In the genomic region with DNA sequence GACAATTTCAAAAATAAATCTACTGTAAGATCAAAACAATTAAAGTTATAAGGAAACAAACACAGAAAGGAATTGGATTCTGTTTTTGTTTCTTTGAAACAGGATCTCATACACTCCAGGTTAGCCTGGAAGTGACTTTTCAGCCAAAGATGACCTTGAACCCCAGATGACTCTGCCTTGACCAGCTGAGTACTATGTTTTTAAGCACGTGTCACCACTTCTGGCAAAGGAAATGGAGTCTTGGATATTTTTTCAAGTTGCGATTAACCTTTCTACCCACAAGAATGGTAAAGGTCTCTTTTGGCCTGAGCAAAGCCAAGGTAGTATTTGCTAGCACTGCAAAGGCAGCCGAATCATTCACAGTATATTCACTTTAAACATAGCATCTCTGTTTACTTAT, we compare ENCODE assay signal across 21 mouse cellular contexts. TPM values are rescaled to one million over a fixed set of nuclear protein-coding genes. Genes with fewer than 3 reads are reported as not detected.
DNase-seq lines count a peak whose midpoint lies in the region; ATAC-seq and TF ChIP-seq lines count a peak whose summit lies in the region.
"Had no signal": no experiment of that assay in that cellular context is flagged by ENCODE, and none has a peak within 500 bp of the region (broad histone marks: within the 10 kb centered on the region; RNA-seq: fewer than 3 reads in every experiment).

No protein-coding gene starts in this region.

- H3K79me2 ChIP-seq in heart, adult 2 months (replicated peaks; ENCODE audit: control insufficient read depth, insufficient read depth, low read length) = no peaks in the 10 kb centered on the region
- no peaks in the 10 kb centered on the region for H3K79me2 ChIP-seq in liver, adult 2 months (ENCODE audit: control insufficient read depth, insufficient read depth, low read length)

- no peak overlapping the region for H3K4me3 ChIP-seq in heart, adult 2 months
- no peak overlapping the region for H3K4me3 ChIP-seq in kidney, adult 2 months (ENCODE audit: insufficient read depth, low read depth, low read length)
- H3K4me3 ChIP-seq in liver, adult 2 months (ENCODE audit: insufficient read depth, low read depth, low read length) = no peak overlapping the region
- no peak overlapping the region for H3K4me3 ChIP-seq in liver, postnatal 0 days (ENCODE audit: low read depth, low read length)
- H3K4me3 ChIP-seq: embryonic facial prominence, embryonic 10.5 days; forebrain, embryonic 13.5 days; heart, embryonic 12.5 days; hindbrain, embryonic 15.5 days had no signal

- TF ChIP-seq CTCF in heart, adult 2 months (IDR thresholded peaks at IDR 0.05) = no peak
- TF ChIP-seq CTCF in kidney, adult 2 months (conservative IDR thresholded peaks at IDR 0.05; ENCODE audit: insufficient read depth, insufficient read length, low read depth, low read length) = no peak
- no peak for TF ChIP-seq CTCF in liver, adult 2 months (IDR thresholded peaks at IDR 0.05; ENCODE audit: low read depth, low read length)
- TF ChIP-seq CTCF in liver, postnatal 0 days (IDR thresholded peaks at IDR 0.05; ENCODE audit: low read depth) = no peak

- no peaks in the 10 kb centered on the region for H3K27me3 ChIP-seq in heart, adult 2 months (ENCODE audit: control insufficient read depth, insufficient read depth, low read length)
- no peaks in the 10 kb centered on the region for H3K27me3 ChIP-seq in kidney, adult 2 months (replicated peaks; ENCODE audit: control insufficient read depth, insufficient read depth, low read length)
- H3K27me3 ChIP-seq in liver, adult 2 months (ENCODE audit: control insufficient read depth, insufficient read depth, low read length) = no peaks in the 10 kb centered on the region
- no peaks in the 10 kb centered on the region for H3K27me3 ChIP-seq in liver, postnatal 0 days (ENCODE audit: insufficient read depth, low read length)
- H3K27me3 ChIP-seq: forebrain, embryonic 13.5 days; heart, embryonic 12.5 days; hindbrain, embryonic 15.5 days had no signal

- intact Hi-C loops in heart, adult 2 months (cut with DNase I) = no loop called here

- H3K27ac ChIP-seq in heart, adult 2 months = peak overlapping the region; percentile 51
- no peak overlapping the region; the same call in 1 of the 2 replicates for H3K27ac ChIP-seq in kidney, adult 2 months (ENCODE audit: insufficient read depth, low read depth, low read length)
- peak overlapping the region; percentile 16; the same call in 1 of the 2 replicates for H3K27ac ChIP-seq in liver, adult 2 months (replicated peaks; ENCODE audit: insufficient read depth, low read depth, low read length)
- H3K27ac ChIP-seq in liver, postnatal 0 days (ENCODE audit: low read depth) = no peak overlapping the region
- H3K27ac ChIP-seq: embryonic facial prominence, embryonic 10.5 days; forebrain, embryonic 13.5 days; hindbrain, embryonic 15.5 days had no signal

- ATAC-seq in liver, postnatal 0 days = no peak
- ATAC-seq: CD4-positive, CD25-positive, alpha-beta regulatory T cell, adult 4 months; forebrain, embryonic 13.5 days; forebrain, postnatal 0 days; intestine, embryonic 16.5 days had no signal

- no peak for TF ChIP-seq EP300 in heart, adult 2 months (IDR thresholded peaks at IDR 0.05; ENCODE audit: insufficient read depth, low read depth, low read length)
- TF ChIP-seq EP300 in liver, postnatal 0 days (IDR thresholded peaks at IDR 0.05; ENCODE audit: low read depth) = no peak

- WGBS in heart, adult 2 months = 37% methylated on average over 3 of the region's 3 CpGs
- WGBS in kidney, adult 2 months = 24% methylated on average over 3 of the region's 3 CpGs
- 9% methylated on average over 3 of the region's 3 CpGs for WGBS in liver, adult 2 months
- WGBS in liver, postnatal 0 days (ENCODE audit: insufficient replicate concordance) = 73% methylated on average over 3 of the region's 3 CpGs

- no peak overlapping the region for H3K9ac ChIP-seq in heart, adult 2 months (ENCODE audit: low read depth, low read length)
- no peak overlapping the region for H3K9ac ChIP-seq in liver, adult 2 months (ENCODE audit: low read depth, low read length)
- H3K9ac ChIP-seq in liver, postnatal 0 days (replicated peaks) = no peak overlapping the region
- H3K9ac ChIP-seq: forebrain, embryonic 13.5 days; forebrain, postnatal 0 days; heart, embryonic 12.5 days; hindbrain, embryonic 15.5 days had no signal

- H3K4me1 ChIP-seq in heart, adult 2 months (ENCODE audit: control insufficient read depth, insufficient read depth, low read length) = no peaks in the 10 kb centered on the region; the same call in 1 of the 2 replicates
- H3K4me1 ChIP-seq in kidney, adult 2 months (ENCODE audit: control insufficient read depth, insufficient read depth, low read length) = no peaks in the 10 kb centered on the region
- H3K4me1 ChIP-seq in liver, adult 2 months (ENCODE audit: control insufficient read depth, insufficient read depth, low read length) = peaks cover 13% of the 10 kb centered on the region
- H3K4me1 ChIP-seq in liver, postnatal 0 days (ENCODE audit: insufficient read depth) = no peaks in the 10 kb centered on the region
- H3K4me1 ChIP-seq: embryonic facial prominence, embryonic 10.5 days; forebrain, embryonic 13.5 days; heart, embryonic 12.5 days; hindbrain, embryonic 15.5 days had no signal

- H3K36me3 ChIP-seq in heart, adult 2 months (ENCODE audit: control insufficient read depth, insufficient read depth, low read length) = peaks cover 10% of the 10 kb centered on the region
- H3K36me3 ChIP-seq in kidney, adult 2 months (ENCODE audit: control insufficient read depth, insufficient read depth, low read length) = no peaks in the 10 kb centered on the region; the same call in none of the 2 replicates
- H3K36me3 ChIP-seq in liver, adult 2 months (ENCODE audit: control insufficient read depth, insufficient read depth, low read length) = peaks cover 53% of the 10 kb centered on the region
- H3K36me3 ChIP-seq in liver, postnatal 0 days (replicated peaks; ENCODE audit: insufficient read depth, low read length) = peaks cover 9% of the 10 kb centered on the region

- H3K9me3 ChIP-seq in liver, postnatal 0 days (ENCODE audit: low read length) = no peaks in the 10 kb centered on the region
- H3K9me3 ChIP-seq: embryonic facial prominence, embryonic 10.5 days; forebrain, embryonic 13.5 days; G1E; heart, embryonic 12.5 days; hindbrain, embryonic 15.5 days had no signal

- no peak overlapping the region for H3K4me2 ChIP-seq in liver, postnatal 0 days (ENCODE audit: low read depth, low read length)
- H3K4me2 ChIP-seq: forebrain, embryonic 13.5 days; heart, embryonic 12.5 days; hindbrain, embryonic 15.5 days had no signal

- DNase-seq in heart, adult 2 months = no peak
- no peak for DNase-seq in heart, adult 9 months (ENCODE audit: low spot score in 2 of 2)
- DNase-seq in kidney, adult 2 months = peak; percentile 56
- DNase-seq in kidney, postnatal 10 days = no peak
- peak; percentile 57 for DNase-seq in liver, adult 2 months (ENCODE audit: extremely low read depth, low read depth, low spot score)
- no peak for DNase-seq in liver, postnatal 0 days
- DNase-seq: adrenal gland, postnatal 14 days; B cell, adult 2 months; cerebellum, adult 2 months; cerebellum, postnatal 10 days; forebrain, postnatal 0 days; gastrocnemius, postnatal 36 days; heart, adult 11 months; heart, postnatal 14 days had no signal

- no peak for TF ChIP-seq POLR2A in heart, adult 2 months (IDR thresholded peaks at IDR 0.05; ENCODE audit: insufficient read depth, low read depth, low read length)
- TF ChIP-seq POLR2A in kidney, adult 2 months (IDR thresholded peaks at IDR 0.05; ENCODE audit: low read depth, low read length) = no peak
- no peak for TF ChIP-seq POLR2A in liver, adult 2 months (IDR thresholded peaks at IDR 0.05; ENCODE audit: extremely low read depth, insufficient read depth, low read length)

RNA-seq across cellular contexts. Expression of gene Lamp2, which starts 33.2 kb away (rescaled TPM):
- 100 to 1,000 TPM; 116 to 149 TPM for total RNA-seq in heart, adult 2 months (2021)
- polyA plus RNA-seq in heart, adult 2 months (2012; rRNA removed) = 59.2 and 125 TPM in 2 replicates
- polyA plus RNA-seq in kidney, adult 2 months (2012; rRNA removed) = 312 and 353 TPM in 2 replicates
- 414 and 458 TPM in 2 replicates for total RNA-seq in liver, adult 2 months (2014; rRNA removed)
- polyA plus RNA-seq in liver, adult 2 months (2012; rRNA removed) = 203 and 230 TPM in 2 replicates
- polyA plus RNA-seq in liver, postnatal 0 days (2015; fragmentation: Nextera tagmentation; extraction: Ambion mirVana) = 208 and 213 TPM in 2 replicates

Comparison
In these comparisons a context has a peak if more than half of its experiments do, and no peak if none do; other contexts are left out.
1. DNase-seq: peak in kidney, adult 2 months (single experiment) and liver, adult 2 months (single experiment); none in heart, adult 2 months (0 of 2), heart, adult 9 months (0 of 2), kidney, postnatal 10 days (single experiment) and liver, postnatal 0 days (single experiment).
2. H3K27ac ChIP-seq: peak in heart, adult 2 months (single experiment) and liver, adult 2 months (single experiment); none in kidney, adult 2 months (single experiment) and liver, postnatal 0 days (single experiment).